Mouse (Mus musculus): ENCODE results near the gene Fam189b. TPM values are rescaled to one million over a fixed set of nuclear protein-coding genes. Genes with fewer than 3 reads are reported as not detected.

Fam189b gene
- total RNA-seq, 1 experiment, result 9.3 TPM

- Histone ChIP-seq H3K27ac (ENCODE audit: insufficient read depth, low read depth, low read length, poor library complexity, severe bottlenecking) (no peak overlapping the region), H3K9ac (ENCODE audit: insufficient read depth, low read depth, low read length, poor library complexity, severe bottlenecking) (no peak overlapping the region), H3K4me3 (ENCODE audit: insufficient read depth in 1 of 2, low read depth in 1 of 2, low read length in 2 of 2, poor library complexity in 1 of 2, severe bottlenecking in 1 of 2) (no peak overlapping the region), H3K4me1 (ENCODE audit: control insufficient read depth in 2 of 2, insufficient read depth in 2 of 2, low read length in 2 of 2, poor library complexity in 1 of 2) (peaks cover 6 to 20% of the 10 kb centered on the region in 2 experiments; a peak in 2 of 4 replicates), H3K36me3 (ENCODE audit: control insufficient read depth, insufficient read depth, low read length, poor library complexity, severe bottlenecking) (peaks cover 4% of the 10 kb centered on the region), H3K9me3 (ENCODE audit: control insufficient read depth, insufficient read depth, low read depth, low read length) (no peaks in the 10 kb centered on the region)
- in situ Hi-C loops (cut with MboI; ENCODE audit: low sequenced_read_pairs in 2 of 2, unreplicated experiment in 2 of 2), result no loop called here
- no peak for DNase-seq (ENCODE audit: low read depth, low spot score)
- TF ChIP-seq ZNF384 (IDR thresholded peaks at IDR 0.05; ENCODE audit: low read depth, low read length), result no peak
- no peak for TF ChIP-seq CHD2 (IDR thresholded peaks at IDR 0.05; ENCODE audit: low read depth, low read length)
- no peak for TF ChIP-seq MAFK (IDR thresholded peaks at IDR 0.05; ENCODE audit: insufficient read depth, low read depth, low read length)
- no peak for TF ChIP-seq ZC3H11A (IDR thresholded peaks at IDR 0.05; ENCODE audit: borderline replicate concordance, low read depth, low read length)
- no peak for TF ChIP-seq HCFC1 (IDR thresholded peaks at IDR 0.05; ENCODE audit: borderline replicate concordance, insufficient read depth, low read length)
These were observed 50.7 kb downstream of the Fam189b start for GRCm38 (mm10) chr3:89233562-89234110.

- Histone ChIP-seq H3K4me1 (ENCODE audit: control insufficient read depth in 2 of 2, insufficient read depth in 2 of 2, low read length in 2 of 2, poor library complexity in 1 of 2) (peaks cover 2 to 15% of the 10 kb centered on the region in 2 experiments; a peak in 2 of 4 replicates), H3K27ac (ENCODE audit: insufficient read depth, low read depth, low read length, poor library complexity, severe bottlenecking) (no peak overlapping the region), H3K36me3 (ENCODE audit: control insufficient read depth, insufficient read depth, low read length, poor library complexity, severe bottlenecking) (peaks cover 4% of the 10 kb centered on the region), H3K9me3 (ENCODE audit: control insufficient read depth, insufficient read depth, low read depth, low read length) (no peaks in the 10 kb centered on the region), H3K9ac (ENCODE audit: insufficient read depth, low read depth, low read length, poor library complexity, severe bottlenecking) (no peak overlapping the region), H3K4me3 (ENCODE audit: insufficient read depth in 1 of 2, low read depth in 1 of 2, low read length in 2 of 2, poor library complexity in 1 of 2, severe bottlenecking in 1 of 2) (0 out of 4 replicates have a peak overlapping the region, but pooled peaks of 1 of the 2 experiments have one; percentile 4)
- TF ChIP-seq CHD2 (IDR thresholded peaks at IDR 0.05; ENCODE audit: low read depth, low read length) (no peak), ZC3H11A (IDR thresholded peaks at IDR 0.05; ENCODE audit: borderline replicate concordance, low read depth, low read length) (no peak), ZNF384 (IDR thresholded peaks at IDR 0.05; ENCODE audit: low read depth, low read length) (no peak), HCFC1 (IDR thresholded peaks at IDR 0.05; ENCODE audit: borderline replicate concordance, insufficient read depth, low read length) (no peak)
- in situ Hi-C loops (cut with MboI; ENCODE audit: low sequenced_read_pairs in 2 of 2, unreplicated experiment in 2 of 2), result no loop called here
- no peak for DNase-seq (ENCODE audit: low read depth, low spot score)
These were observed 53.6 kb downstream of the Fam189b start for GRCm38 (mm10) chr3:89236516-89236915.

GRCm38 (mm10) chr3:89237682-89238081 is 54.7 kb downstream of the Fam189b start:
- DNase-seq (ENCODE audit: low read depth, low spot score), result no peak
- H3K27ac ChIP-seq (ENCODE audit: insufficient read depth, low read depth, low read length, poor library complexity, severe bottlenecking), result no peak overlapping the region
- peaks cover 2 to 10% of the 10 kb centered on the region in 2 experiments; a peak in 2 of 4 replicates for H3K4me1 ChIP-seq (ENCODE audit: control insufficient read depth in 2 of 2, insufficient read depth in 2 of 2, low read length in 2 of 2, poor library complexity in 1 of 2)
- in situ Hi-C loops (cut with MboI; ENCODE audit: low sequenced_read_pairs in 2 of 2, unreplicated experiment in 2 of 2), result no loop called here
- H3K4me3 ChIP-seq (ENCODE audit: insufficient read depth in 1 of 2, low read depth in 1 of 2, low read length in 2 of 2, poor library complexity in 1 of 2, severe bottlenecking in 1 of 2), result peak overlapping the region; percentile 34 to 36; a peak in 3 of 4 replicates
- peaks cover 8% of the 10 kb centered on the region for H3K36me3 ChIP-seq (ENCODE audit: control insufficient read depth, insufficient read depth, low read length, poor library complexity, severe bottlenecking)
- TF ChIP-seq CHD2 (IDR thresholded peaks at IDR 0.05; ENCODE audit: low read depth, low read length) (no peak), HCFC1 (IDR thresholded peaks at IDR 0.05; ENCODE audit: borderline replicate concordance, insufficient read depth, low read length) (no peak)
- H3K9me3 ChIP-seq (ENCODE audit: control insufficient read depth, insufficient read depth, low read depth, low read length), result no peaks in the 10 kb centered on the region
- H3K9ac ChIP-seq (ENCODE audit: insufficient read depth, low read depth, low read length, poor library complexity, severe bottlenecking), result peak overlapping the region; percentile 34; the same call in 1 of the 2 replicates

GRCm38 (mm10) chr3:89238494-89238893 is 55.6 kb downstream of the Fam189b start:
- peaks cover 8% of the 10 kb centered on the region for H3K36me3 ChIP-seq (ENCODE audit: control insufficient read depth, insufficient read depth, low read length, poor library complexity, severe bottlenecking)
- TF ChIP-seq ZC3H11A (IDR thresholded peaks at IDR 0.05; ENCODE audit: borderline replicate concordance, low read depth, low read length), result no peak
- TF ChIP-seq ZNF384 (IDR thresholded peaks at IDR 0.05; ENCODE audit: low read depth, low read length), result no peak
- TF ChIP-seq CHD2 (IDR thresholded peaks at IDR 0.05; ENCODE audit: low read depth, low read length), result no peak
- TF ChIP-seq MAFK (IDR thresholded peaks at IDR 0.05; ENCODE audit: insufficient read depth, low read depth, low read length), result no peak
- no peak for TF ChIP-seq HCFC1 (IDR thresholded peaks at IDR 0.05; ENCODE audit: borderline replicate concordance, insufficient read depth, low read length)
- in situ Hi-C loops (cut with MboI; ENCODE audit: low sequenced_read_pairs in 2 of 2, unreplicated experiment in 2 of 2), result no loop called here
- peaks cover 2 to 9% of the 10 kb centered on the region in 2 experiments; a peak in 2 of 4 replicates for H3K4me1 ChIP-seq (ENCODE audit: control insufficient read depth in 2 of 2, insufficient read depth in 2 of 2, low read length in 2 of 2, poor library complexity in 1 of 2)
- no peaks in the 10 kb centered on the region for H3K9me3 ChIP-seq (ENCODE audit: control insufficient read depth, insufficient read depth, low read depth, low read length)
- no peak for DNase-seq (ENCODE audit: low read depth, low spot score)
- H3K9ac ChIP-seq (ENCODE audit: insufficient read depth, low read depth, low read length, poor library complexity, severe bottlenecking), result no peak overlapping the region
- no peak overlapping the region for H3K4me3 ChIP-seq (ENCODE audit: insufficient read depth in 1 of 2, low read depth in 1 of 2, low read length in 2 of 2, poor library complexity in 1 of 2, severe bottlenecking in 1 of 2)
- no peak overlapping the region for H3K27ac ChIP-seq (ENCODE audit: insufficient read depth, low read depth, low read length, poor library complexity, severe bottlenecking)

Other genes starting within 250 kb of the Fam189b start
- gene Ash1l, start 232.5 kb upstream of the Fam189b start, total RNA-seq (2012; rRNA removed), result 11.2 and 11.7 TPM in 2 replicates
- 168 and 185 TPM in 2 replicates for gene Dap3, start 232.0 kb upstream of the Fam189b start, total RNA-seq (2012; rRNA removed)
- 13.3 and 14.6 TPM in 2 replicates for gene Rusc1, start 89.8 kb upstream of the Fam189b start, total RNA-seq (2012; rRNA removed)
- 0.26 TPM in 1 of 2 replicates, not detected in the other for gene Gm43738, start 82.0 kb upstream of the Fam189b start, total RNA-seq (2012; rRNA removed)
- gene Fdps, start 81.2 kb upstream of the Fam189b start, total RNA-seq (2012; rRNA removed), result 181 and 184 TPM in 2 replicates
- gene Pklr, start 47.0 kb upstream of the Fam189b start, total RNA-seq (2012; rRNA removed), result 0.85 and 0.90 TPM in 2 replicates
- gene Hcn3, start 22.9 kb upstream of the Fam189b start, total RNA-seq (2012; rRNA removed), result 4.0 and 6.0 TPM in 2 replicates
- 42.0 and 60.1 TPM in 2 replicates for gene Clk2, start 18.3 kb upstream of the Fam189b start, total RNA-seq (2012; rRNA removed)
- 83.2 and 102 TPM in 2 replicates for gene Scamp3, start 5.7 kb upstream of the Fam189b start, total RNA-seq (2012; rRNA removed)
- 69.3 and 89.7 TPM in 2 replicates for gene Gba, start 19.8 kb downstream of the Fam189b start, total RNA-seq (2012; rRNA removed)
- gene Thbs3, start 32.0 kb downstream of the Fam189b start, total RNA-seq (2012; rRNA removed), result 36.9 and 46.9 TPM in 2 replicates
- 234 and 251 TPM in 2 replicates for gene Mtx1, start 43.9 kb downstream of the Fam189b start, total RNA-seq (2012; rRNA removed)
- 3.0 and 3.9 TPM in 2 replicates for gene Muc1, start 45.9 kb downstream of the Fam189b start, total RNA-seq (2012; rRNA removed)
- gene Krtcap2, start 62.8 kb downstream of the Fam189b start, total RNA-seq (2012; rRNA removed), result 113 and 134 TPM in 2 replicates
- gene Trim46, start 63.2 kb downstream of the Fam189b start, total RNA-seq (2012; rRNA removed), result 3.1 and 5.3 TPM in 2 replicates
- gene Dpm3, start 76.2 kb downstream of the Fam189b start, total RNA-seq (2012; rRNA removed), result 207 and 297 TPM in 2 replicates
- 17.0 and 27.0 TPM in 2 replicates for gene Slc50a1, start 87.4 kb downstream of the Fam189b start, total RNA-seq (2012; rRNA removed)
- gene Efna1, start 98.0 kb downstream of the Fam189b start, total RNA-seq (2012; rRNA removed), result 2.1 and 9.5 TPM in 2 replicates
- gene Efna3, start 139.8 kb downstream of the Fam189b start, total RNA-seq (2012; rRNA removed), result 7.5 and 12.5 TPM in 2 replicates
- gene Efna4, start 154.9 kb downstream of the Fam189b start, total RNA-seq (2012; rRNA removed), result 24.0 and 41.9 TPM in 2 replicates
- 56.3 and 59.1 TPM in 2 replicates for gene Adam15, start 166.9 kb downstream of the Fam189b start, total RNA-seq (2012; rRNA removed)
- not detected in 2 replicates for gene Dcst2, start 178.8 kb downstream of the Fam189b start, total RNA-seq (2012; rRNA removed)
- 0.09 and 0.16 TPM in 2 replicates for gene Dcst1, start 182.1 kb downstream of the Fam189b start, total RNA-seq (2012; rRNA removed)
- gene Zbtb7b, start 211.6 kb downstream of the Fam189b start, total RNA-seq (2012; rRNA removed), result 11.8 and 13.0 TPM in 2 replicates
- not detected in 2 replicates for gene Lenep, start 219.7 kb downstream of the Fam189b start, total RNA-seq (2012; rRNA removed)
- gene Flad1, start 228.7 kb downstream of the Fam189b start, total RNA-seq (2012; rRNA removed), result 20.3 and 20.9 TPM in 2 replicates
- 162 and 190 TPM in 2 replicates for gene Cks1b, start 235.2 kb downstream of the Fam189b start, total RNA-seq (2012; rRNA removed)
- gene Shc1, start 235.3 kb downstream of the Fam189b start, total RNA-seq (2012; rRNA removed), result 66.9 and 72.0 TPM in 2 replicates
- gene Pygo2, start 247.1 kb downstream of the Fam189b start, total RNA-seq (2012; rRNA removed), result 39.2 and 50.3 TPM in 2 replicates

Data from ES-E14 (cell line).